Mouse (Mus musculus): Measurements from ENCODE around the gene Scamp3. TPM values are rescaled to one million over a fixed set of nuclear protein-coding genes. Genes with fewer than 3 reads are reported as not detected.
"Not testable (repeated sequence)": the region's sequence is repeated elsewhere in the genome, so short reads cannot be mapped to it uniquely, and the experiment has no call there.

Gene Scamp3
- polyA plus RNA-seq, 1 experiment from 2014 or later, result 102 TPM

- Histone ChIP-seq H3K36me3 (ENCODE audit: poor library complexity, severe bottlenecking) (peaks cover 20% of the 10 kb centered on the region), H3K27me3 (peaks cover 18% of the 10 kb centered on the region), H3K4me2 (peak overlapping the region; percentile 15; the same call in 1 of the 2 replicates), H3K4me3 (no peak overlapping the region), H3K4me1 (peaks cover 12% of the 10 kb centered on the region), H3K9me3 (replicated peaks) (no peaks in the 10 kb centered on the region), H3K9ac (no peak overlapping the region), H3K27ac (no peak overlapping the region)
- WGBS, result 15% methylated on average over 15 of the region's 15 CpGs
- ATAC-seq, result no peak
Observed at GRCm38 (mm10) chr3:89147979-89148311, 29.3 kb upstream of the Scamp3 start.

- peaks cover 18% of the 10 kb centered on the region for H3K27me3 ChIP-seq
- ATAC-seq, result no peak
- H3K9me3 ChIP-seq (replicated peaks), result no peaks in the 10 kb centered on the region
- peaks cover 12% of the 10 kb centered on the region for H3K4me1 ChIP-seq
- H3K4me3 ChIP-seq, result no peak overlapping the region
- no peak overlapping the region for H3K9ac ChIP-seq
- H3K27ac ChIP-seq, result no peak overlapping the region
- no peak overlapping the region for H3K4me2 ChIP-seq
- peaks cover 20% of the 10 kb centered on the region for H3K36me3 ChIP-seq (ENCODE audit: poor library complexity, severe bottlenecking)
- 65% methylated on average over 14 of the region's 14 CpGs for WGBS
Observed at GRCm38 (mm10) chr3:89148567-89148966, 28.7 kb upstream of the Scamp3 start.

GRCm38 (mm10) chr3:89152084-89152835 is 25.0 kb upstream of the Scamp3 start:
- H3K27ac ChIP-seq, result no peak overlapping the region
- 64% methylated on average over 17 of the region's 17 CpGs for WGBS
- no peak overlapping the region for H3K4me3 ChIP-seq
- H3K27me3 ChIP-seq, result peaks cover 10% of the 10 kb centered on the region; the same call in 1 of the 2 replicates
- peaks cover 20% of the 10 kb centered on the region for H3K36me3 ChIP-seq (ENCODE audit: poor library complexity, severe bottlenecking)
- no peak overlapping the region for H3K9ac ChIP-seq
- no peak overlapping the region for H3K4me2 ChIP-seq
- no peak for ATAC-seq
- H3K9me3 ChIP-seq (replicated peaks), result no peaks in the 10 kb centered on the region
- peaks cover 8% of the 10 kb centered on the region for H3K4me1 ChIP-seq

GRCm38 (mm10) chr3:89156951-89157350 is 20.3 kb upstream of the Scamp3 start:
- no peak overlapping the region for H3K9ac ChIP-seq
- ATAC-seq, result no peak
- no peak overlapping the region for H3K4me3 ChIP-seq
- 92% methylated on average over 8 of the region's 8 CpGs for WGBS
- peaks cover 21% of the 10 kb centered on the region for H3K4me1 ChIP-seq
- H3K27me3 ChIP-seq, result no peaks in the 10 kb centered on the region
- H3K9me3 ChIP-seq (replicated peaks), result no peaks in the 10 kb centered on the region
- no peak overlapping the region for H3K27ac ChIP-seq
- H3K36me3 ChIP-seq (ENCODE audit: poor library complexity, severe bottlenecking), result peaks cover 9% of the 10 kb centered on the region; the same call in 1 of the 2 replicates
- no peak overlapping the region for H3K4me2 ChIP-seq

GRCm38 (mm10) chr3:89158651-89159050 is 18.6 kb upstream of the Scamp3 start:
- Histone ChIP-seq H3K4me1 (peaks cover 21% of the 10 kb centered on the region), H3K9ac (peak overlapping the region; percentile 82), H3K4me3 (peak overlapping the region; percentile 76), H3K36me3 (ENCODE audit: poor library complexity, severe bottlenecking) (no peaks in the 10 kb centered on the region), H3K27ac (no peak overlapping the region), H3K4me2 (peak overlapping the region; percentile 95), H3K27me3 (no peaks in the 10 kb centered on the region), H3K9me3 (replicated peaks) (no peaks in the 10 kb centered on the region)
- ATAC-seq, result no peak
- 24% methylated on average over 7 of the region's 7 CpGs for WGBS

- 0 out of 2 replicates have a peak, but pooled peaks have one; percentile 14 for ATAC-seq
- Histone ChIP-seq H3K4me2 (peak overlapping the region; percentile 95), H3K36me3 (ENCODE audit: poor library complexity, severe bottlenecking) (no peaks in the 10 kb centered on the region), H3K27ac (no peak overlapping the region), H3K9me3 (replicated peaks) (no peaks in the 10 kb centered on the region), H3K27me3 (no peaks in the 10 kb centered on the region), H3K4me3 (peak overlapping the region; percentile 76), H3K9ac (peak overlapping the region; percentile 82), H3K4me1 (peaks cover 27% of the 10 kb centered on the region)
- WGBS, result under 1% methylated on average over 13 of the region's 13 CpGs
Observed at GRCm38 (mm10) chr3:89159211-89159610, 18.1 kb upstream of the Scamp3 start.

GRCm38 (mm10) chr3:89159616-89160344 is 17.5 kb upstream of the Scamp3 start, which contains the start of gene Hcn3:
TSS of gene Hcn3 (minus strand) at chr3:89160196.
- H3K4me1 ChIP-seq, result peaks cover 27% of the 10 kb centered on the region
- H3K9me3 ChIP-seq (replicated peaks), result no peaks in the 10 kb centered on the region
- H3K27ac ChIP-seq, result no peak within 1 kb of the TSS
- H3K4me3 ChIP-seq, result peak within 1 kb of the TSS; percentile 76
- under 1% methylated on average over 54 of the region's 66 CpGs for WGBS
- peak; percentile 83 for ATAC-seq
- H3K36me3 ChIP-seq (ENCODE audit: poor library complexity, severe bottlenecking), result no peaks in the 10 kb centered on the region
- peak within 1 kb of the TSS; percentile 82 for H3K9ac ChIP-seq
- H3K27me3 ChIP-seq, result no peaks in the 10 kb centered on the region
- peak within 1 kb of the TSS; percentile 95 for H3K4me2 ChIP-seq

- H3K9me3 ChIP-seq (replicated peaks), result not testable (repeated sequence)
- peaks cover 39% of the 10 kb centered on the region for H3K4me1 ChIP-seq
Observed at GRCm38 (mm10) chr3:89161207-89161606, 16.1 kb upstream of the Scamp3 start.

GRCm38 (mm10) chr3:89161786-89162185 is 15.5 kb upstream of the Scamp3 start:
- 82% methylated on average over 4 of the region's 4 CpGs for WGBS
- Histone ChIP-seq H3K4me2 (no peak overlapping the region), H3K27ac (no peak overlapping the region), H3K4me3 (no peak overlapping the region), H3K36me3 (ENCODE audit: poor library complexity, severe bottlenecking) (peaks cover 1% of the 10 kb centered on the region; the same call in 1 of the 2 replicates), H3K9me3 (replicated peaks) (no peaks in the 10 kb centered on the region), H3K4me1 (peaks cover 44% of the 10 kb centered on the region), H3K27me3 (no peaks in the 10 kb centered on the region), H3K9ac (no peak overlapping the region)
- ATAC-seq, result no peak

More at GRCm38 (mm10) chr3:89161207-89161606, 16.1 kb upstream of the Scamp3 start:
- not testable (repeated sequence) for H3K27me3 ChIP-seq; H3K27ac ChIP-seq; H3K36me3 ChIP-seq (ENCODE audit: poor library complexity, severe bottlenecking); H3K9ac ChIP-seq; H3K4me2 ChIP-seq; H3K4me3 ChIP-seq; ATAC-seq

GRCm38 (mm10) chr3:89163123-89163522 is 14.2 kb upstream of the Scamp3 start:
- H3K27ac ChIP-seq, result no peak overlapping the region
- no peaks in the 10 kb centered on the region for H3K27me3 ChIP-seq
- no peak overlapping the region for H3K4me2 ChIP-seq
- H3K36me3 ChIP-seq (ENCODE audit: poor library complexity, severe bottlenecking), result peaks cover 14% of the 10 kb centered on the region
- WGBS, result 88% methylated on average over 1 of the region's 1 CpGs
- no peak overlapping the region for H3K9ac ChIP-seq
- ATAC-seq, result no peak
- H3K4me1 ChIP-seq, result peaks cover 44% of the 10 kb centered on the region
- no peaks in the 10 kb centered on the region for H3K9me3 ChIP-seq (replicated peaks)
- no peak overlapping the region for H3K4me3 ChIP-seq

GRCm38 (mm10) chr3:89163643-89164245 is 13.5 kb upstream of the Scamp3 start:
- 83% methylated on average over 5 of the region's 5 CpGs for WGBS
- Histone ChIP-seq H3K27ac (no peak overlapping the region), H3K4me2 (peak overlapping the region; percentile 66)

More at GRCm38 (mm10) chr3:89163643-89164245, 13.5 kb upstream of the Scamp3 start:
- H3K27me3 ChIP-seq, result no peaks in the 10 kb centered on the region
- peak overlapping the region; percentile 88 for H3K9ac ChIP-seq
- no peak for ATAC-seq
- no peaks in the 10 kb centered on the region for H3K9me3 ChIP-seq (replicated peaks)
- H3K4me3 ChIP-seq, result peak overlapping the region; percentile 88
- H3K36me3 ChIP-seq (ENCODE audit: poor library complexity, severe bottlenecking), result peaks cover 20% of the 10 kb centered on the region
- peaks cover 38% of the 10 kb centered on the region for H3K4me1 ChIP-seq

All from forebrain, embryonic 13.5 days (tissue).